In the genomic region with DNA sequence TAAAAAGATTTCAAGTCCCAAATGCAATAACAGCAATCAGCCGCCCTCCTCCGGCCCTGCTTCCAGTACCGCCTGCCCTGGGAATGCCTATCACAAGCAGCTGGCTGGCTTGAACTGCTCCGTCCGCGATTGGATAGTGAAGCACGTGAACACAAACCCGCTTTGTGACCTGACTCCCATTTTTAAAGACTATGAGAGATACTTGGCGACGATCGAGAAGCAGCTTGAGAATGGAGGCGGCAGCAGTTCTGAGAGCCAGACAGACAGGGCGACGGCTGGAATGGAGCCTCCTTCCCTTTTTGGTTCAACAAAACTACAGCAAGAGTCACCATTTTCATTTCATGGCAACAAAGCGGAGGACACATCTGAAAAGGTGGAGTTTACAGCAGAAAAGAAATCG, we compare ENCODE assay signal across 26 mouse cellular contexts. TPM values are rescaled to one million over a fixed set of nuclear protein-coding genes. Genes with fewer than 3 reads are reported as not detected.
DNase-seq lines count a peak whose midpoint lies in the region; ATAC-seq and TF ChIP-seq lines count a peak whose summit lies in the region.
"Had no signal": no experiment of that assay in that cellular context is flagged by ENCODE, and none has a peak within 500 bp of the region (broad histone marks: within the 10 kb centered on the region; RNA-seq: fewer than 3 reads in every experiment).

No protein-coding gene starts in this region.

- 93% methylated on average over 16 of the region's 16 CpGs for WGBS in heart, embryonic 12.5 days

- peaks cover 99% of the 10 kb centered on the region for H3K36me3 ChIP-seq in heart, embryonic 12.5 days

- H3K9me3 ChIP-seq in heart, embryonic 12.5 days (replicated peaks): no peaks in the 10 kb centered on the region
- H3K9me3 ChIP-seq: forebrain, embryonic 10.5 days; forebrain, embryonic 15.5 days; heart, embryonic 15.5 days; hindbrain, embryonic 10.5 days; hindbrain, embryonic 13.5 days had no signal

- H3K4me3 ChIP-seq in layer of hippocampus, adult 2 months: no peak overlapping the region
- no peak overlapping the region for H3K4me3 ChIP-seq in heart, embryonic 12.5 days
- H3K4me3 ChIP-seq: forebrain, embryonic 10.5 days; forebrain, embryonic 15.5 days; gastrocnemius, adult 2 months; heart, embryonic 15.5 days; hindbrain, embryonic 10.5 days; hindbrain, embryonic 13.5 days had no signal

- ATAC-seq in heart, embryonic 12.5 days (ENCODE audit: insufficient number of reproducible peaks, low FRiP score): no peak
- ATAC-seq: activated CD4-positive, CD25-positive, alpha-beta regulatory T cell, adult 4 months; CD4-positive, CD25-positive, alpha-beta regulatory T cell, adult 4 months; forebrain, embryonic 15.5 days; hindbrain, embryonic 16.5 days had no signal

- no peaks in the 10 kb centered on the region for H3K27me3 ChIP-seq in heart, embryonic 12.5 days (replicated peaks)
- H3K27me3 ChIP-seq: forebrain, embryonic 15.5 days; heart, embryonic 15.5 days; hindbrain, embryonic 13.5 days had no signal

- no peak for TF ChIP-seq CTCF in layer of hippocampus, adult 2 months (conservative IDR thresholded peaks at IDR 0.05)

- no peak overlapping the region for H3K9ac ChIP-seq in heart, embryonic 12.5 days
- H3K9ac ChIP-seq: forebrain, embryonic 15.5 days; heart, embryonic 15.5 days; hindbrain, embryonic 13.5 days had no signal

- 0 out of 2 replicates have a peak, but pooled peaks cover 3% of the 10 kb centered on the region for H3K4me1 ChIP-seq in heart, embryonic 12.5 days (replicated peaks)
- H3K4me1 ChIP-seq: forebrain, embryonic 10.5 days; forebrain, embryonic 15.5 days; heart, embryonic 15.5 days; hindbrain, embryonic 10.5 days; hindbrain, embryonic 13.5 days had no signal

- H3K4me2 ChIP-seq in heart, embryonic 12.5 days: no peak overlapping the region
- H3K4me2 ChIP-seq: forebrain, embryonic 15.5 days; heart, embryonic 11.5 days; heart, embryonic 15.5 days; hindbrain, embryonic 13.5 days had no signal

- peak overlapping the region; percentile 65 for H3K27ac ChIP-seq in layer of hippocampus, adult 2 months
- H3K27ac ChIP-seq in heart, embryonic 12.5 days (ENCODE audit: poor library complexity, severe bottlenecking): no peak overlapping the region
- H3K27ac ChIP-seq: forebrain, embryonic 10.5 days; forebrain, embryonic 15.5 days; gastrocnemius, adult 2 months; heart, embryonic 15.5 days; hindbrain, embryonic 10.5 days; hindbrain, embryonic 13.5 days had no signal

- DNase-seq in layer of hippocampus, adult 2 months (ENCODE audit: low spot score in 2 of 2): peak in 1 of 2 experiments; percentile 38
- no peak for DNase-seq in layer of hippocampus, adult 11-12 months (ENCODE audit: low spot score)
- peak; percentile 67 for DNase-seq in right cerebral cortex, adult 18-20 months
- no peak for DNase-seq in right cerebral cortex, postnatal 14 days
- peak; percentile 27 for DNase-seq in R1 (ENCODE audit: low read depth, low spot score)
- peak; percentile 83 for DNase-seq in brain, adult 2 months (ENCODE audit: low read depth, low spot score)
- DNase-seq in urinary bladder, adult 2 months (ENCODE audit: low spot score): no peak
- DNase-seq: adrenal gland, postnatal 10 days; cerebellum, adult 18-20 months; cerebellum, adult 9-10 months; cerebellum, postnatal 14 days; gastrocnemius, adult 2 months; gastrocnemius, postnatal 14 days; heart, adult 11 months; heart, postnatal 10 days; heart, postnatal 36 days had no signal

RNA-seq across cellular contexts. Expression of a gene that starts 11.7 kb away (rescaled TPM):
- 10 to 100 TPM; 32.0 to 33.3 TPM for total RNA-seq in layer of hippocampus, adult 2 months (2021)
- 10.1 and 13.9 TPM in 2 replicates for polyA plus RNA-seq in urinary bladder, adult 2 months (2012; rRNA removed)
- 31.2 and 32.3 TPM in 2 replicates for polyA plus RNA-seq in heart, embryonic 12.5 days (2016; fragmentation: Nextera tagmentation; extraction: Ambion mirVana)

RNA-seq across cellular contexts. Expression of a gene that starts 15.1 kb away (rescaled TPM):
- total RNA-seq in layer of hippocampus, adult 2 months (2021): 1 to 10 TPM; 1.4 to 1.7 TPM
- 0.52 and 0.63 TPM in 2 replicates for polyA plus RNA-seq in urinary bladder, adult 2 months (2012; rRNA removed)
- 0.35 and 0.43 TPM in 2 replicates for polyA plus RNA-seq in heart, embryonic 12.5 days (2016; fragmentation: Nextera tagmentation; extraction: Ambion mirVana)

RNA-seq across cellular contexts. Expression of a gene that starts 53.5 kb away (rescaled TPM):
- 10 to 100 TPM; 85.0 to 95.0 TPM for total RNA-seq in layer of hippocampus, adult 2 months (2021)
- 21.5 and 28.5 TPM in 2 replicates for polyA plus RNA-seq in urinary bladder, adult 2 months (2012; rRNA removed)
- 4.3 and 5.3 TPM in 2 replicates for polyA plus RNA-seq in heart, embryonic 12.5 days (2016; fragmentation: Nextera tagmentation; extraction: Ambion mirVana)

Comparison
In these comparisons a context has a peak if more than half of its experiments do, and no peak if none do; other contexts are left out.
1. DNase-seq: peak in right cerebral cortex, adult 18-20 months (single experiment), R1 (single experiment) and brain, adult 2 months (single experiment); none in layer of hippocampus, adult 11-12 months (single experiment), right cerebral cortex, postnatal 14 days (single experiment) and urinary bladder, adult 2 months (single experiment).